Mouse (Mus musculus) intestine, postnatal 0 days (tissue): ENCODE results near the gene Tmem234. TPM values are rescaled to one million over a fixed set of nuclear protein-coding genes. Genes with fewer than 3 reads are reported as not detected.

Source experiments
- ATAC-seq: fragments of 200-750 bp; cut with Nextera tagmentation; 2 replicates; pipeline ENCODE4 v1.8.0; 2017; ENCODE audit warnings: mild to moderate bottlenecking, moderate TSS enrichment, moderate library complexity
- H3K27ac ChIP-seq: fragments of 300-500 bp; sonication (generic); 2 replicates; pipeline ENCODE4 v1.5.1; 2014; ENCODE audit warnings: mild to moderate bottlenecking, low read depth, low read length, moderate library complexity
- H3K27me3 ChIP-seq: fragments of 300-500 bp; sonication (generic); replicated peaks from 2 replicates; pipeline ENCODE4 v1.6.1; 2014; ENCODE audit warnings: low read length, mixed read lengths; ENCODE audit not compliant: control insufficient read depth, insufficient read depth
- H3K36me3 ChIP-seq: fragments of 300-500 bp; sonication (generic); 2 replicates; pipeline ENCODE4 v1.6.1; 2014; ENCODE audit warnings: mild to moderate bottlenecking, moderate library complexity; ENCODE audit not compliant: control insufficient read depth, insufficient read depth
- H3K4me1 ChIP-seq: fragments of 300-500 bp; sonication (generic); replicated peaks from 2 replicates; pipeline ENCODE4 v1.6.1; 2014; ENCODE audit warnings: antibody characterized with exemption, low read length, mixed read lengths; ENCODE audit not compliant: control insufficient read depth, insufficient read depth
- H3K4me2 ChIP-seq: fragments of 300-500 bp; sonication (generic); replicated peaks from 2 replicates; pipeline ENCODE4 v1.6.1; 2014; ENCODE audit warnings: low read depth, mild to moderate bottlenecking, moderate library complexity
- H3K4me3 ChIP-seq: fragments of 300-500 bp; sonication (generic); 2 replicates; pipeline ENCODE4 v1.5.1; 2014; ENCODE audit warnings: low read depth, low read length
- H3K9ac ChIP-seq: fragments of 300-500 bp; sonication (generic); 2 replicates; pipeline ENCODE4 v1.6.1; 2014; ENCODE audit warnings: mild to moderate bottlenecking, low read depth, low read length
- H3K9me3 ChIP-seq: fragments of 300-500 bp; sonication (generic); 2 replicates; pipeline ENCODE4 v1.6.1; 2016; ENCODE audit warnings: mixed run types; ENCODE audit not compliant: control insufficient read depth
- CTCF ChIP-seq: sonication (generic); IDR thresholded peaks from 2 replicates; pipeline ENCODE4 v1.5.1; 2016; ENCODE audit warnings: low read depth, mild to moderate bottlenecking, control low read depth, antibody characterized with exemption, moderate library complexity
- WGBS: fragments of 180-500 bp; shearing (Covaris S2); extraction: QIAGEN DNeasy Blood & Tissue Kit; methylation state at CpG from one replicate; pipeline ENCODE4 v1.1.7; 2014; 5-methylcytosine and 5-hydroxymethylcytosine counted together
- polyA plus RNA-seq: library from polyadenylated mRNA; unstranded; fragments of >200 nt; fragmentation: Nextera tagmentation; extraction: Ambion mirVana; gene quantifications from 2 replicates; pipeline ENCODE4 v1.2.1, GENCODE M21; 2015

Gene Tmem234
- polyA plus RNA-seq, 1 experiment from 2014 or later, result 135 TPM

- Histone ChIP-seq H3K9ac (peak overlapping the region; percentile 67; the same call in 1 of the 2 replicates), H3K4me1 (peaks cover 18% of the 10 kb centered on the region), H3K36me3 (peaks cover 15% of the 10 kb centered on the region), H3K27me3 (no peaks in the 10 kb centered on the region), H3K27ac (peak overlapping the region; percentile 86), H3K4me3 (peak overlapping the region; percentile 64), H3K9me3 (no peaks in the 10 kb centered on the region), H3K4me2 (peak overlapping the region; percentile 86)
- WGBS, result 24% methylated on average over 8 of the region's 8 CpGs
- TF ChIP-seq CTCF, result no peak
- no peak for ATAC-seq
Observed at GRCm38 (mm10) chr4:129622803-129623535, 22.5 kb downstream of the Tmem234 start.

GRCm38 (mm10) chr4:129623681-129624091, 23.2 kb downstream of the Tmem234 start, which contains the start of gene Ccdc28b:
Gene Ccdc28b, minus strand, starts transcription at chr4:129623947.
- peak within 1 kb of the TSS; percentile 86 for H3K27ac ChIP-seq
- no peak for ATAC-seq
- no peaks in the 10 kb centered on the region for H3K9me3 ChIP-seq
- H3K4me2 ChIP-seq, result peak within 1 kb of the TSS; percentile 86
- TF ChIP-seq CTCF, result no peak
- peak within 1 kb of the TSS; percentile 67 for H3K9ac ChIP-seq
- peaks cover 12% of the 10 kb centered on the region; the same call in 1 of the 2 replicates for H3K4me1 ChIP-seq
- H3K4me3 ChIP-seq, result peak within 1 kb of the TSS; percentile 64
- H3K36me3 ChIP-seq, result peaks cover 22% of the 10 kb centered on the region
- H3K27me3 ChIP-seq, result no peaks in the 10 kb centered on the region
- 0% methylated on average over 10 of the region's 10 CpGs for WGBS

DNA sequence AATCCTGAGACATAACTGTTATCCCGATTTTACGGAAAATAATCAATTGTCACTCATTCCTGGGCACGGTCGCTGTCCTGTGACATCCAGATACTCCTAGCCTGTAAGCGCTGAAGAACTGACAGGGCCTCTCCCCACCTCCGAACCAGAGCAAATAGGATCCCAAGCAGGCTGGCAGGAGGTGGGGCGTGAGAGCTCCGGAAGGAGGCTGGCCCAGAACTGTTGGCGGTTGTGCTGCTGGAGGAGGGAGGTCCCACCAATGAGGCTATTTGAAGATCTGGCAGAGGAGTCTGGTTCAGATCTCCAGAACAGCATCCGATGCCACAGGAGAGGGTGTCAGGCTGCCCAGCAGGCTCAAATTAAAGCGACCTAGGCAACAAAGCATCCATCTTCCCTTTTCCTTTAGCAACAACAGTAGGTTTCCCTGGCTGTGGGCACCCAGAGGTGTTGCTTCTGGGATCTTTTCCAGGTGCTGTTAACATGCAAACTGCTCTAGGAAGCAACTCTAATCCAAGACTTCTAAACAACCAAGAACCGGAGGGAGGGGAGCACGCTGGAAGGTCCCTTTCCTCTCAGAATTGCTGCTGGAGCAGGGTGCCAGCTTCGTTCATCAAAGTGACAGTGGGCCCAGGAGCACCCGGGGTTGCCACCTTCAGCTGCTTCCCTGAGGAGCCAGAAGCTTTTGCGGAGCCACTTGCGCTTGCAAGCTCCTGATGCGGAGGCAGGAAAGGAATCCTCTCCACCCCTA, 24.0 kb downstream of the Tmem234 start:
- Histone ChIP-seq H3K9ac (peak overlapping the region; percentile 67), H3K36me3 (peaks cover 29% of the 10 kb centered on the region), H3K27ac (peak overlapping the region; percentile 86), H3K4me1 (peaks cover 12% of the 10 kb centered on the region; the same call in 1 of the 2 replicates), H3K9me3 (no peaks in the 10 kb centered on the region), H3K4me3 (peak overlapping the region; percentile 64), H3K4me2 (peak overlapping the region; percentile 86), H3K27me3 (no peaks in the 10 kb centered on the region)
- no peak for TF ChIP-seq CTCF
- peak; percentile 86 for ATAC-seq
- 2% methylated on average over 18 of the region's 18 CpGs for WGBS

- H3K27me3 ChIP-seq, result no peaks in the 10 kb centered on the region
- TF ChIP-seq CTCF, result no peak
- 16% methylated on average over 6 of the region's 6 CpGs for WGBS
- H3K4me2 ChIP-seq, result peak overlapping the region; percentile 86
- ATAC-seq, result 0 out of 2 replicates have a peak, but pooled peaks have one; percentile 2
- peaks cover 35% of the 10 kb centered on the region for H3K36me3 ChIP-seq
- H3K9ac ChIP-seq, result 0 out of 2 replicates have a peak overlapping the region, but pooled peaks have one; percentile 17
- H3K27ac ChIP-seq, result peak overlapping the region; percentile 86
- H3K9me3 ChIP-seq, result no peaks in the 10 kb centered on the region
- peaks cover 12% of the 10 kb centered on the region; the same call in 1 of the 2 replicates for H3K4me1 ChIP-seq
- peak overlapping the region; percentile 64 for H3K4me3 ChIP-seq
Observed at GRCm38 (mm10) chr4:129625029-129625370, 24.5 kb downstream of the Tmem234 start.

DNA sequence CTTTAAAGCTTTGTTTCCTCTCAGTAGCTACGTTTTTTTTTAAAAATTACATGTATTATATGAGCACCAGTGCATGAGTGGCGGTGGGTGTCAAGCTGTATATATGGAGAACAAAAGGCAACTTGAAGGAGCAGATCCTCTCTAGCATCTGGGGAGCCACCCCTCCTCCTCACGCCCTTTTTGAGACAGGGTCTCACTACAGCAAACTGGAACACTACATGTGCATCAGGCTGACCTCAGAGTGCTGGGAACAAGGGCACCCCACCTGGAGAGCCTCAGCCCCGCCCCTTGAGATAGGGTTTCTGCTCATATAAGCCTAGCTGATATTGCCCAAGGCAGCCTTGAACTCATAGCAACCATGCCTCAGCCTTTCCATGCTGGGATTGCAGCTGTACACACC, 25.0 kb downstream of the Tmem234 start:
- H3K36me3 ChIP-seq, result peaks cover 40% of the 10 kb centered on the region
- no peak for TF ChIP-seq CTCF
- peaks cover 12% of the 10 kb centered on the region; the same call in 1 of the 2 replicates for H3K4me1 ChIP-seq
- no peak overlapping the region for H3K27ac ChIP-seq
- 47% methylated on average over 4 of the region's 4 CpGs for WGBS
- no peaks in the 10 kb centered on the region for H3K27me3 ChIP-seq
- no peak overlapping the region for H3K9ac ChIP-seq
- ATAC-seq, result no peak
- H3K4me2 ChIP-seq, result peak overlapping the region; percentile 86; the same call in 1 of the 2 replicates
- no peaks in the 10 kb centered on the region for H3K9me3 ChIP-seq
- no peak overlapping the region for H3K4me3 ChIP-seq

DNA sequence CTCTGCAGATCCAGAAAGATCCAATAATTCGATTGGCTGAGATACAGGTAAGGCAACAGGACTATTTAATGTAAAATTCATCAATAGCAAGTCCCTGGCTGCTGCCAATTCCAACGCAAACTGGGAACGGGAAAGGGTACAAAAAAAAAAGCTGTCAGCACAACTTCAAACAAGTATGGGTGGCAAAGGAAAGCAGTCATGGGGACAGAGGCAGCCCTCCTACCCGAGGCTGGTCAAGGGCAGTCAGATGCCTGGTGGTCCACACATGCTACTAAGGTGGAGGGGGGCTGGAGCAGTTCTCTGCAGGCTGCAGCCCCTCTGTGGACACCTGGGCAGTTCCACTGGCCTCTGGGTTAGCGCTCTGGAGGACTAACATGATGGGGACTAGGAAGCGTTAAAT, 25.6 kb downstream of the Tmem234 start:
- peaks cover 44% of the 10 kb centered on the region for H3K36me3 ChIP-seq
- H3K4me1 ChIP-seq, result peaks cover 12% of the 10 kb centered on the region; the same call in 1 of the 2 replicates
- H3K27me3 ChIP-seq, result no peaks in the 10 kb centered on the region
- no peak overlapping the region for H3K4me2 ChIP-seq
- WGBS, result 74% methylated on average over 6 of the region's 6 CpGs
- no peak overlapping the region for H3K4me3 ChIP-seq
- TF ChIP-seq CTCF, result no peak
- no peak overlapping the region for H3K9ac ChIP-seq
- ATAC-seq, result no peak
- H3K27ac ChIP-seq, result no peak overlapping the region
- H3K9me3 ChIP-seq, result no peaks in the 10 kb centered on the region
